Mouse (Mus musculus) hindbrain, embryonic 11.5 days (tissue): ENCODE data around the gene Ubtd2. TPM values are rescaled to one million over a fixed set of nuclear protein-coding genes. Genes with fewer than 3 reads are reported as not detected.

Experiments used
- ATAC-seq: fragments of 200-750 bp; cut with Nextera tagmentation; 2 replicates; pipeline ENCODE4 v1.8.0; 2017; ENCODE audit warnings: mild to moderate bottlenecking, moderate TSS enrichment, moderate library complexity; ENCODE audit not compliant: low FRiP score
- DNase-seq: peaks from one replicate; pipeline ENCODE4 v3.0.0-alpha.2; 2015; ENCODE audit warnings: low spot score
- H3K27ac ChIP-seq: fragments of 300-500 bp; sonication (generic); 2 replicates; pipeline ENCODE4 v1.5.1; 2014; ENCODE audit warnings: mild to moderate bottlenecking, low read depth, low read length
- H3K27me3 ChIP-seq: fragments of 300-500 bp; sonication (generic); 2 replicates; pipeline ENCODE4 v1.6.1; 2014; ENCODE audit warnings: mild to moderate bottlenecking, low read length, moderate library complexity, mixed read lengths; ENCODE audit not compliant: control insufficient read depth, insufficient read depth
- H3K36me3 ChIP-seq: fragments of 300-500 bp; sonication (generic); 2 replicates; pipeline ENCODE4 v1.6.1; 2014; ENCODE audit warnings: mild to moderate bottlenecking, low read length, moderate library complexity, mixed read lengths; ENCODE audit not compliant: control insufficient read depth, insufficient read depth
- H3K4me1 ChIP-seq: fragments of 300-500 bp; sonication (generic); replicated peaks from 2 replicates; pipeline ENCODE4 v1.6.1; 2014; ENCODE audit warnings: low read length, mixed read lengths; ENCODE audit not compliant: control insufficient read depth, insufficient read depth
- H3K4me2 ChIP-seq: fragments of 300-500 bp; sonication (generic); replicated peaks from 2 replicates; pipeline ENCODE4 v1.6.1; 2014; ENCODE audit warnings: mild to moderate bottlenecking, low read depth, low read length
- H3K4me3 ChIP-seq: fragments of 300-500 bp; sonication (generic); 2 replicates; pipeline ENCODE4 v1.5.1; 2014; ENCODE audit warnings: low read depth, low read length
- H3K9ac ChIP-seq: fragments of 300-500 bp; sonication (generic); 2 replicates; pipeline ENCODE4 v1.6.1; 2014; ENCODE audit warnings: low read depth, low read length
- H3K9me3 ChIP-seq: fragments of 300-500 bp; sonication (generic); 2 replicates; pipeline ENCODE4 v1.6.1; 2016; ENCODE audit warnings: low read length; ENCODE audit not compliant: control insufficient read depth
- WGBS: fragments of 180-500 bp; shearing (Covaris S2); extraction: QIAGEN DNeasy Blood & Tissue Kit; methylation state at CpG from one replicate; pipeline ENCODE4 v1.1.7; 2014; 5-methylcytosine and 5-hydroxymethylcytosine counted together
- polyA plus RNA-seq: library from polyadenylated mRNA; unstranded; fragments of >200 nt; fragmentation: Nextera tagmentation; extraction: Ambion mirVana; gene quantifications from 2 replicates; pipeline ENCODE4 v1.2.1, GENCODE M21; 2014

Gene Ubtd2
- polyA plus RNA-seq, 1 experiment from 2014 or later: 65.5 TPM

DNA sequence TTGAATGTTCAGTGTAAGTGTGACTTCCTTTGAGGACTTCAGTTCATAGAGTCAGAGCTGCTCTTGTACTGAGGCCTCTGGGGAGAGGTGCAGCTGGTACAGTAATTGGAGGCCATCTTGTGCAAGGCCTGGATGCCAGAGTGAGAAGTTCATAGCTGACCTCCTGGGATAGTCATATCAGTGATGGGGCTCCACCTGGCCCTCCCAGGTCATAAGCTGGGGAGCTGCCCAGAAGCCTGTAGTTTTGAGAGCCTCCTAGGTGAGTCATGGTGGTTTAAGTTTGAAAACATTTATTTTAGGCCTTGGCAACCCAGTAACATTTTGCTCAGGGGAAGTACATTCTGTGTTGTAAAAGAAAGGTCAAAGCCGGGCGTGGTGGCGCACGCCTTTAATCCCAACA, 102.9 kb downstream of the Ubtd2 start:
- DNase-seq (no peak), ATAC-seq (no peak)
- H3K4me3 ChIP-seq: no peak overlapping the region
- H3K4me2 ChIP-seq: no peak overlapping the region
- H3K36me3 ChIP-seq: no peaks in the 10 kb centered on the region
- WGBS: 96% methylated on average over 4 of the region's 4 CpGs
- no peaks in the 10 kb centered on the region for H3K9me3 ChIP-seq
- H3K27ac ChIP-seq: no peak overlapping the region
- H3K4me1 ChIP-seq: no peaks in the 10 kb centered on the region
- H3K27me3 ChIP-seq: no peaks in the 10 kb centered on the region
- no peak overlapping the region for H3K9ac ChIP-seq

DNA sequence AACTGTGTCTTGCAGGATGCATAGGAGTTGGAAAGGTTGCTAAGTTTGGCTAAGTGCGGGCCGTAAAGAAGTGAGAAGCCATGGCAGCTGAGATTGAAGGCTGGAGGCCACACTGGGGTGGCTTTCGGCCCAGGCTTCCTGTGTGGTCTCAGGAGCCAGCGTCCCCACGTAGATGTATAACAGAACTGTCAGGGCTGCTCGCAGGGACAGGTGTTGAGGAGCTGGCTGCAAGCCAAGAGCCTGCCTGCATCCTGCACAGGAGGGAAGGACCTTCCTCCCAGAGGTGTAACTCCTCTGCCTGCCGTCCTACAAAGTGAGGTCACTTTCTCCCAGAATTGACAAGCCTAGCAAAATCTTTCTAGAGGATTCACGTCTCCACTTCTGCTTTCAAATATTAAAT, 103.5 kb downstream of the Ubtd2 start:
- no peaks in the 10 kb centered on the region for H3K36me3 ChIP-seq
- DNase-seq (no peak), ATAC-seq (no peak)
- no peak overlapping the region for H3K9ac ChIP-seq
- WGBS: 73% methylated on average over 8 of the region's 8 CpGs
- no peaks in the 10 kb centered on the region; the same call in 1 of the 2 replicates for H3K4me1 ChIP-seq
- no peaks in the 10 kb centered on the region for H3K9me3 ChIP-seq
- no peaks in the 10 kb centered on the region for H3K27me3 ChIP-seq
- H3K4me3 ChIP-seq: no peak overlapping the region
- H3K4me2 ChIP-seq: no peak overlapping the region
- no peak overlapping the region for H3K27ac ChIP-seq

DNA sequence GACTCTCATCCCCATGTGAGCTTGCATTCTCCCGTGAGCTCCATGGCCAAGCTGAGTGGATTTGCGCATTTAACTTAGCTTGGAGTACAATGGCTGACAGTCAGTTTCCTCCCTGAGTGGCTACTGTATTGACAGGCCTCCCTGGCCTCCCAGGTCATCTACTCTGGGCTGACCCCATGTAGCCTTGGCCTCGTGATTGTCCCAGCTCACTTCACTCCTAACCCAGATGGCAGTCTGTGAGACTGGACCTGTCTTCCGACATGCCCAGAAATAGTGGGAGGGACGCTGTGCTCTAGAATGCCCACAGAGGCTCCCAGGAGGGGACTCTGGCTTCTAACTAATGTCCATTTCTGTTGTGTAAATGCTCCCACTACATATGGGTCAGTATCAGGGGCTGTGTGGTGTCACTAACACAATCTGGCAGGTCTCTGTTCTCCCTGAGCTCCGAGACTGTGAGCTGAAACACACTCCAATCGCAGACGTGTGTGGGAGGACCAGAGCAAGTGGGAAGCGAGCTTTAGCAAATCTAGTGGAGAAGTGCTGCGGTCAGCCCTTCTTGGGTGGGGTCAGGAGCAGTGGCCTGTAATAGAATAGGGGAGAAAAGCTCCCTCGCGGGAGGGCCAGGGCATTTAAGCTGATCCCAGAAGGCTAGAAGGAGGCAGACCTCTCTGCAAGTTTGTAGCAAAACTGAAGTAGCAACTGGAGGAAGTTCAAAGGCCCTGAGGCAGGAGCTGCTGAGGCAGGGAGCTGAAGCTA, 105.0 kb downstream of the Ubtd2 start:
- Histone ChIP-seq H3K9me3 (no peaks in the 10 kb centered on the region), H3K36me3 (no peaks in the 10 kb centered on the region), H3K9ac (no peak overlapping the region), H3K4me3 (no peak overlapping the region), H3K27me3 (no peaks in the 10 kb centered on the region), H3K4me1 (no peaks in the 10 kb centered on the region; the same call in 1 of the 2 replicates), H3K4me2 (no peak overlapping the region), H3K27ac (no peak overlapping the region)
- 76% methylated on average over 12 of the region's 12 CpGs for WGBS
- no peak for DNase-seq
- no peak for ATAC-seq

DNA sequence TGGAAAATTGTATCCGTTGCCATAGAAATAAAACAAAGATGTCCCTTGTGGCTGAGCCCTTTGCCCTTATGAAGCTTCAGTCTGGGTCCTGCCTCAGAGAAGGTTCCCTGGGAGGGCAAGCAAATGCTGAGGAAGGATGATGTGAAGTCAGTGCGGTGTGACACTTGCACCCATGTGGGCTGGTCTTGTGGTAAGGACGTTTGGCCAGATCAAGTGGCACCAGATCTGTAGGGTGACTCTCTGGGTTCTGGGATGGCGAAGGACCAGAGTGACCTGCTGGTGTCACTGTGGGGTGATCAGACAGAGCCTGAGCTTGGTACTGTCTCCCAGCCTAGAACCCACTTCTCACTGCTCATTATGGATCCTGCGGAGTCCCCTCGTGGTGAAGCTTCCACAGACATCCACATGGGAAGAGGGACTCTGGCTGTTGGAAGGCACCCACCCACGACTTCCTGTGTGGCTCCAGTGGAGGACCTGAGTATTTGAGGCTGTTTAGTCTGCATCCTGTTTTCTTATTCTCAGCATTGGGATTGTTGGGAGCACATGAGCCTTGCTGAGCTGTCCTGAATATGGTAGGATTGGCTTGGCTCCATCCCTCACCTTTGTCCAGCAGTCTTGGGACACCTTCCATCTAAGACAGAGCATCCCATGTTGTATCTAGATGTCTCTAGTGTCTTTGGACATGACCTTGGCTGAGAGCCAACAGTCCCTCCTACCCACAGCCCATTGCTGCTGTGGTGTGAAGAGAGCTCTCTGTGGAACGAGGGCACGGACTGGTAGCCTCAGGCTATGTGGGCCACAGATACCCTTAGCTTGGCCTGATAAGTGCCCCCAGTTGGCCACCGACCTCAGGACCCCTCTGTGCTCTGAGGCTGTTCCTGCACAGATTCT, 106.5 kb downstream of the Ubtd2 start:
- H3K9me3 ChIP-seq: no peaks in the 10 kb centered on the region
- no peak overlapping the region for H3K27ac ChIP-seq
- H3K4me2 ChIP-seq: no peak overlapping the region
- no peak for DNase-seq
- no peak for ATAC-seq
- H3K27me3 ChIP-seq: no peaks in the 10 kb centered on the region
- H3K4me3 ChIP-seq: no peak overlapping the region
- no peak overlapping the region for H3K9ac ChIP-seq
- H3K36me3 ChIP-seq: no peaks in the 10 kb centered on the region
- H3K4me1 ChIP-seq: no peaks in the 10 kb centered on the region; the same call in 1 of the 2 replicates
- WGBS: 71% methylated on average over 10 of the region's 10 CpGs

DNA sequence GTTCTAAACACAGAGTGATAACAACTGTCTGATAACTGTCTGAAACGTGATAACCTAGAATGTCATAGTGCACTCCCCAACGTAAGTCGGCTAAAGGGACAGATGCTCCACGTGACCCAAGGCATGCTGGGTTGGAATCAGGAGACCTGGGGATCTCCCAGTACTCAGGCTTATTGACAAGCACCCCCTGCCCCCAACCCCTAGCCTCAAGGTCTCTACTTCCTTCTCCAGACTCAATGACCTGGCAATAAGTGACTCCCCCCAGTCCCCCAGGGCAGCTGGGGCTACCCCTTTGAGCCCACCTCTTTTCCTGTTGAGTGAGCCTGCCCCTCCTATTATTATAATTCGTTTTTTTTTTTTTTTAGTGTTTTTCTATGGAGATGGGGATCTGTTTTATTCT, 107.5 kb downstream of the Ubtd2 start:
- Histone ChIP-seq H3K9ac (no peak overlapping the region), H3K4me3 (no peak overlapping the region), H3K9me3 (no peaks in the 10 kb centered on the region), H3K4me1 (no peaks in the 10 kb centered on the region; the same call in 1 of the 2 replicates), H3K36me3 (no peaks in the 10 kb centered on the region), H3K27ac (no peak overlapping the region), H3K4me2 (no peak overlapping the region), H3K27me3 (no peaks in the 10 kb centered on the region)
- DNase-seq: no peak
- no peak for ATAC-seq
- WGBS: 76% methylated on average over 5 of the region's 5 CpGs

DNA sequence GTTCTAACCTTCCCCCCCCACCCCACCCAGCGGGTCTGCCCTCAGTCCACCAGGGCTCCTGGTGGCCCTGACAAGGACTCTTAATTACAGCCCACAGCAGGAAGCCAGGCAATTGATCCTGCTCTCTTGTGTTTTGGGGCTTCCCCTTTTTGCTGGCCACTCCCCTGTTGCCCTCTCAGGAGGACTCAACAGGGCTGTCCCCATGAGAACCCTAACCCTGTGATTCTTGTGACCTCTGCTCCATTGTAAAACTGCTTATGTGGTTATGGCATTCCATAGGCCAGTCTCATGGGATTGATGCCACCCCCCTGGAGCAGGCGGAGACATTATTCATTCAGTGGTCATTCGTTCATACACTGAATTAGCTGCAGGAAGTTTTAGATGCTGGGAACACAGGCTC, 108.5 kb downstream of the Ubtd2 start:
- DNase-seq (no peak), ATAC-seq (no peak)
- Histone ChIP-seq H3K4me2 (no peak overlapping the region), H3K36me3 (no peaks in the 10 kb centered on the region), H3K27ac (no peak overlapping the region), H3K9me3 (no peaks in the 10 kb centered on the region), H3K9ac (no peak overlapping the region), H3K4me3 (no peak overlapping the region), H3K27me3 (no peaks in the 10 kb centered on the region), H3K4me1 (no peaks in the 10 kb centered on the region; the same call in 1 of the 2 replicates)
- WGBS: 32% methylated on average over 3 of the region's 3 CpGs

DNA sequence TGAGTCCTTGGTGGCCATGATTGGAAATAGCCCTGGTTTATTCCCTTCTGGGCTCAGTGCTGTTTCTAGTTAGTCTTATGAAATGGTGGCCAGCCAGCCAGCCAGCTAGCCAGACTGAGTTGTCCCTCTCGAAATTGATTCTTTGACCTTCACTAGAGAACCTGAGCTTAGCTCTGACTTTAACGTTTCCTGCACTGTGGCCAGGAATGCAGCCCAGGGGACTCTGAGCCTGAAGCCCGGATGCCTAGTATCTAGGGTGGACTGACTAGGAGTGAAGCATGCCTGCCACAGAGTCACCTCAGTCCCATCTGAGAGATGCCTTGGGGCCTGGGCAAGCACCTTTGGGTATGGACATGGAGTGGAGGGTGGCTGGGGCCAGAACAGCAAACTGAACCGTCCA, 109.5 kb downstream of the Ubtd2 start:
- H3K36me3 ChIP-seq: no peaks in the 10 kb centered on the region
- DNase-seq (no peak), ATAC-seq (no peak)
- H3K4me3 ChIP-seq: no peak overlapping the region
- no peaks in the 10 kb centered on the region for H3K9me3 ChIP-seq
- H3K9ac ChIP-seq: no peak overlapping the region
- WGBS: 63% methylated on average over 4 of the region's 4 CpGs
- H3K27ac ChIP-seq: no peak overlapping the region
- no peaks in the 10 kb centered on the region for H3K27me3 ChIP-seq
- H3K4me2 ChIP-seq: no peak overlapping the region
- H3K4me1 ChIP-seq: no peaks in the 10 kb centered on the region; the same call in 1 of the 2 replicates

DNA sequence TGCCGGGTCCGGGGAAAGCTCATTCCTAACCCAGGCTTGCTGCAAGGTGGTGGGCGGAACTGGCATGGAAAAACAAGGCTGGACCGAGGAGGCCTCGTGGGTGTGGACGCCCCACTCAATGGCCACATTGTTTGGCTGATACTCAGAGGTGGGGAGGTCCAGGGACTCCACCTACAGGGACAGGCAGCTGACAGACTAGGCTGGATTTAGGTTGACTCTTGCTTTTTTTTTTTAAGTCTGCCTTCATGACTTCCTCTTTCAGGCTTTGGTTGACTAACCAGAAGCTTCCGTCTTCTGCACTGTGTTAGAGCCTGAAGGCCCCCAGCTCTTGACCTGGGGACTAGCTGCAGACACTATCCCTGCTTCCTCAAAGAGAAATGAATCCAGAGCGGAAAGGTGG, 109.9 kb downstream of the Ubtd2 start:
- Histone ChIP-seq H3K9me3 (no peaks in the 10 kb centered on the region), H3K4me2 (no peak overlapping the region), H3K9ac (no peak overlapping the region), H3K27me3 (no peaks in the 10 kb centered on the region), H3K4me1 (no peaks in the 10 kb centered on the region; the same call in 1 of the 2 replicates), H3K36me3 (no peaks in the 10 kb centered on the region), H3K4me3 (no peak overlapping the region), H3K27ac (no peak overlapping the region)
- DNase-seq (no peak), ATAC-seq (no peak)
- 63% methylated on average over 8 of the region's 8 CpGs for WGBS
